Mouse (Mus musculus) layer of hippocampus, adult 11-12 months (tissue): ENCODE data around the gene Wdr20.

Source experiments
- DNase-seq: peaks from one replicate; pipeline ENCODE4 v3.0.0; 2022; ENCODE audit warnings: low spot score

Wdr20 gene

GRCm38 (mm10) chr12:110819367-110819766 is 81.6 kb downstream of the Wdr20 start:
- DNase-seq = no peak

- DNase-seq = no peak
These were observed 84.0 kb downstream of the Wdr20 start for GRCm38 (mm10) chr12:110821787-110822186.

- no peak for DNase-seq
These were observed 84.6 kb downstream of the Wdr20 start for GRCm38 (mm10) chr12:110822366-110822765.

- DNase-seq = no peak
These were observed 91.2 kb downstream of the Wdr20 start for GRCm38 (mm10) chr12:110828908-110829307.

- no peak for DNase-seq
These were observed 92.7 kb downstream of the Wdr20 start for GRCm38 (mm10) chr12:110830293-110831024.

- DNase-seq = no peak
These were observed 97.4 kb downstream of the Wdr20 start for GRCm38 (mm10) chr12:110835182-110835581.

- DNase-seq = no peak
These were observed 99.0 kb downstream of the Wdr20 start for GRCm38 (mm10) chr12:110836729-110837128.

- no peak for DNase-seq
These were observed 99.6 kb downstream of the Wdr20 start for GRCm38 (mm10) chr12:110837192-110837841.

GRCm38 (mm10) chr12:110837850-110838249 is 100.1 kb downstream of the Wdr20 start:
- DNase-seq = no peak

GRCm38 (mm10) chr12:110840348-110841198 is 102.8 kb downstream of the Wdr20 start, which contains the start of gene Mok:
Mok (minus strand) TSS chr12:110840939.
- DNase-seq = peak; percentile 94

- DNase-seq = no peak
These were observed 104.2 kb downstream of the Wdr20 start for GRCm38 (mm10) chr12:110841731-110842493.

- DNase-seq = peak; percentile 83
These were observed 105.7 kb downstream of the Wdr20 start for GRCm38 (mm10) chr12:110843194-110844048.

GRCm38 (mm10) chr12:110844227-110845130 is 106.7 kb downstream of the Wdr20 start:
- DNase-seq = no peak

GRCm38 (mm10) chr12:110845131-110845880 is 107.6 kb downstream of the Wdr20 start:
- DNase-seq = peak; percentile 85

GRCm38 (mm10) chr12:110846191-110846765 is 108.5 kb downstream of the Wdr20 start:
- no peak for DNase-seq

GRCm38 (mm10) chr12:110850010-110850928 is 112.5 kb downstream of the Wdr20 start, which contains the start of gene Zfp839:
Zfp839 (plus strand) TSS chr12:110850253.
- DNase-seq = peak; percentile 88

- DNase-seq = no peak
These were observed 113.1 kb downstream of the Wdr20 start for GRCm38 (mm10) chr12:110850929-110851256.

GRCm38 (mm10) chr12:110851414-110851813 is 113.7 kb downstream of the Wdr20 start:
- DNase-seq = no peak
